Mouse (Mus musculus) ZHBTc4 (cell line): ENCODE results near the gene Uqcrc1.

ENCODE experiments used
- DNase-seq: peaks from one replicate; pipeline ENCODE4 v3.0.0-alpha.2; 2011; ENCODE audit warnings: low read depth, low spot score

The Uqcrc1 gene

GRCm38 (mm10) chr9:108985710-108986109 is 49.3 kb downstream of the Uqcrc1 start, which contains the start of gene Ucn2:
TSS of gene Ucn2 (plus strand) at chr9:108986010.
- DNase-seq, result no peak

GRCm38 (mm10) chr9:108987704-108988350 is 51.4 kb downstream of the Uqcrc1 start:
- peak; percentile 48 for DNase-seq

- DNase-seq, result no peak
These were observed 53.5 kb downstream of the Uqcrc1 start for GRCm38 (mm10) chr9:108989802-108990461.

- no peak for DNase-seq
These were observed 54.0 kb downstream of the Uqcrc1 start for GRCm38 (mm10) chr9:108990462-108990820.

GRCm38 (mm10) chr9:108991428-108992084 is 55.1 kb downstream of the Uqcrc1 start, which contains the start of gene Pfkfb4:
TSS of gene Pfkfb4 (plus strand) at chr9:108991778.
- peak; percentile 100 for DNase-seq

- DNase-seq, result no peak
These were observed 55.6 kb downstream of the Uqcrc1 start for GRCm38 (mm10) chr9:108992085-108992469.

- DNase-seq, result no peak
These were observed 56.4 kb downstream of the Uqcrc1 start for GRCm38 (mm10) chr9:108992620-108993361.

- no peak for DNase-seq
These were observed 60.0 kb downstream of the Uqcrc1 start for GRCm38 (mm10) chr9:108996411-108996810.

GRCm38 (mm10) chr9:108998287-108999166 is 62.1 kb downstream of the Uqcrc1 start:
- DNase-seq, result peak; percentile 52

GRCm38 (mm10) chr9:108999167-108999526 is 62.7 kb downstream of the Uqcrc1 start:
- no peak for DNase-seq
